Mouse (Mus musculus): ENCODE measurements around the gene Hist1h4f.
"Not testable (repeated sequence)": the region's sequence is repeated elsewhere in the genome, so short reads cannot be mapped to it uniquely, and the experiment has no call there.

DNA sequence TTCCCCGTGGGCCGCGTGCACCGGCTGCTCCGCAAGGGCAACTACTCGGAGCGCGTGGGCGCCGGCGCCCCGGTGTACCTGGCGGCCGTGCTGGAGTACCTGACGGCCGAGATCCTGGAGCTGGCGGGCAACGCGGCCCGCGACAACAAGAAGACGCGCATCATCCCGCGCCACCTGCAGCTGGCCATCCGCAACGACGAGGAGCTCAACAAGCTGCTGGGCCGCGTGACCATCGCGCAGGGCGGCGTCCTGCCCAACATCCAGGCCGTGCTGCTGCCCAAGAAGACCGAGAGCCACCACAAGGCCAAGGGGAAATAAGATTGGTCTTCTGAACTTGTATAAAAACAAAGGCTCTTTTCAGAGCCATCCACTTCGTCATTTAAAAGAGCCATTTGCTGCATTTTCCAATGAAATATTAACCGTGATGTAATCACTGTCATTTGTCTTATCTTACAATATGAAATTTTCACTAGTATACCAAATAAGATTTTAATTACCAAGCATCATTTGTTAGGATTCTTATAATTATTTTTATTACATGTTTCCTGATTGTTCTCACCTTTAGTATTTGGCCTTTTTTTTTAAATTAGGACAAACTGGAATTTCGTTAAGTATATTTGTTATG is 23.2 kb upstream of the Hist1h4f start:
- TF ChIP-seq CTCF (IDR thresholded peaks at IDR 0.05; ENCODE audit: low read depth, low read length); GATA1 (IDR thresholded peaks at IDR 0.05; ENCODE audit: borderline replicate concordance, low read length); TAL1 (conservative IDR thresholded peaks at IDR 0.05; ENCODE audit: low read depth, low read length): not testable (repeated sequence)
- peak; percentile 82; the same call in 1 of the 2 replicates for TF ChIP-seq POLR2AphosphoS5 (IDR thresholded peaks at IDR 0.05; ENCODE audit: insufficient replicate concordance, low read depth, low read length)
